Mouse (Mus musculus): Measurements from ENCODE around the gene Ift122.
A peak's percentile ranks its signal among the peaks of the same experiment; 100 is the strongest.
"Not testable (repeated sequence)": the region's sequence is repeated elsewhere in the genome, so short reads cannot be mapped to it uniquely, and the experiment has no call there.

Gene Ift122

DNA sequence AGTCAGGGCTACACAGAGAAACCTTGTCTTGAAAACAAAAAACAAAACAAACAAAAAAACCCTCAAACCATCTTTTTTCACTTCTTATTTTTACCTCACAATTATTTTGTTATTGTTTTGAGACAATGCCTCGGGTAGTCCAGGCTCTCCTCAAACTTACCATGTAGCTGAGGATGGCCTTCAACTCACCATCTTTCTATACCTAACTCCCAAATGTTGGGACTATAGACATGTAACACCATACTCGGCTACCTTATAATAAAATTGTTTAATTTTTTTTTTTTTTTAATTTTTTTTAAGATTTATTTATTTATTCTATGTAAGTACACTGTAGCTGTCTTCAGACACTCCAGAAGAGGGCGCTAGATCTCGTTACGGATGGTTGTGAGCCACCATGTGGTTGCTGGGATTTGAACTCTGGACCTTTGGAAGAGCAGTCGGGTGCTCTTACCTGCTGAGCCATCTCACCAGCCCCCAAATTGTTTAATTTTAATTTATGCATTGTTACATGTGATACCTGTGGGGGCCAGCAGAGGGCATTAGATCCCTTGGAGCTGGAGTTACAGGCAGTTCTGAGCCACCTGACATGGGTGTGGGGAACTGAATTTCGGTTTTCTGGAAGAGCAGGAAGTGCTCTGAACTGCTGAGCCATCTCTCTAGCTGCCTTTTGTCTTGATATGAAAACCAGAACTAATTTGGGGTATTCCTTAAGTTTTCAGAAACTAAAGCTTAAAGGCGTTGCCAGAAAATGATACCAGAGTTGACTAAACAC lies 6.4 kb upstream of the Ift122 start:
- peak; percentile 79 to 82 for DNase-seq

DNA sequence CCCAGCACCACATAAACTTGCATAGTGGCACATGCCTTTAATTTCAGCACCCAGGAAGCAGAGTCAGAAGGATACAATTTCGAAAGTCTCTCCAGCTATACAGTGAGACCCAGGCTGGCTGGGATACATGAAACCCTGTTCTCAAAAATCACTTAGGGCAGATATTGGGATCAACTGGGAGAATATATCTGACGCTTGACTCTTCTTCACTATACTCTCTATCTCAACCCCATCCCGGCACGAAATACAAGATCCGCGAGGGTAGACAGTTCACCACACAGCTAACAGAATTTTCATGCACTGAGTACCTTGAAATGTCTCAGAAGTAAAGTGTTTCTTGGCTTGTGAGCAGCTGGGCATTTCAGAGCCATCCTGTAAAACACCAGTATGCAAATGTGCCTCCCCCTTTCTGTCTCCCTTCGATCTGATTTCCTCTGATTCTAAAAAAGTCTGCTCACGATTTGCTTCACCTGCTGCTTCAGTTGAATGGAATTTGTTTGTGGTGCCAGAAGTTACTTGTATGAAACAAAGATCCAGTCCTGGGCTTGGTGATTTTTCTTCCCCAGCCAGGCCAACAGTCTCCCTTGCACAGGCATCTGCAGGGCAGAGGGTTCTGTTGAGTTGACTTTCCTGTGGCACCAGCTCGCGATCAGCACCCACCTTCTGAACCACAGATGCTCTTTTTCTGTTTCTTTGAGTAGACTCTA lies 4.5 kb upstream of the Ift122 start:
- no peak for DNase-seq

DNA sequence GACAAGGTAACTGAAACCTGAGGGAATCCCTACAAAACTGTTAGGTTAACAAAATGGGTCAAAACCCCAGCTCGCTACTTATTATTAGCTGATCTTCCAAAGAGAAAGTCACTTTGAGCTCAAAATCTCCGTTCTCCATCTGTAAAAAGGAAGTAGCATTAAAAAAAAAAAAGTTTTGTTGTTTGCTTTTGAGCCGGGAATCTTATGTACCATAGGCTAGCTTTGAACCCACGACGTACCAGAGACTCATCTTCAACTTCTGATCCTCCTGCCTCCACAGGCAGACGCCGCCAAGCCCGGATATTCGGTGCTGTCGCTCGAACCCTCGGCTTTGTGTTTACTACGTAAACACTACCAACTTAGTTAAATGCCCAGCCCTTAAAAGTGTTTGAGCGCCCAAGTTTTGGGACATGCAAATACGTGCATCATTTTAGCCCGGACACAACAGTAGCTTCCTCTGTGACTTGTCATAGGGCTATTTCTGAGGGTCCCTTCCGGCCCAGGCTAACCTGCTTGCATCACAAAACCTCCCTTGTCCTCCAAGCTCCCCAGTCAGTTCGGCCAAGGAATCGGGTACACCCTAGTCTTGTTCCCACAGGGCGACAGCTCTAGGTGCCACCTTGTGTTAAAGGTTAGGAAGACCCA lies 702 bp upstream of the Ift122 start:
- no peak for DNase-seq

DNA sequence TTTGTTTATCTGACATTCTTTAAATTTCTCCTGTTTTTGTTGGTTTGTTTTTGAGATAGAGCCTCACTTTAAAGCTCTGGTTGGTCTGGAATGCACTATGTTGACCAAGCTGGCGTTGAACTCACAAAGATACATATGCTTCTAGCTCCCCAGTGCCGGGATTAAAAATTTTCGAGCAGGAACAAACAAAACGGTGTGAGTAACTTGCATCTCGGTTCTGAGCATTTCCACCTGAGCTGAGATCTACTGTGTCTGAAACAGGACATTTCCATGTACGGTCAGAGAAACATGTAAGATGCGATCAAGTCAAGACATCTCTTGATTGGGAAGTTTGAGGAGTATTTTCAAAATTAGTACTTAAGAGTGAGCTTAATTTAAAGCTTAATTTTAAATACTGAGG lies 715 bp downstream of the Ift122 start:
- no peak for DNase-seq

DNA sequence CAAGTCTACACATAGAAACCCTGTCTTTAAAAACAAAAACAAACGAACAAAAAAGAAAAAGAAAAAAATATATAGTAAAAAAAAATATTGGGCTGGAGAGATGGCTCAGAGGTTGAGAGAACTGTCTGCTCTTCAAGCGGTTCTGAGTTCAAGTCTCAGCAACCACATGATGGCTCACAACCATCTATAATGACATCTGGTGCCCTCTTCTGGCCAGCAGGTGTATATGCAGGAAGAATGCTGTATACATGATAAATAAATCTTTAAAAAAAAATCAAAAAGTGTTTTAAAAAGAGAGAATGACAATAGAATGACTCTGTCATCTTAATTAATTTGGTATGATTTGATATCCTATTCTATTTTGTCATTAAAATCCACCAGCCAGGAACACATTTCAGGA lies 1.2 kb downstream of the Ift122 start:
- peak in 1 of 2 experiments; percentile 13 for DNase-seq

DNA sequence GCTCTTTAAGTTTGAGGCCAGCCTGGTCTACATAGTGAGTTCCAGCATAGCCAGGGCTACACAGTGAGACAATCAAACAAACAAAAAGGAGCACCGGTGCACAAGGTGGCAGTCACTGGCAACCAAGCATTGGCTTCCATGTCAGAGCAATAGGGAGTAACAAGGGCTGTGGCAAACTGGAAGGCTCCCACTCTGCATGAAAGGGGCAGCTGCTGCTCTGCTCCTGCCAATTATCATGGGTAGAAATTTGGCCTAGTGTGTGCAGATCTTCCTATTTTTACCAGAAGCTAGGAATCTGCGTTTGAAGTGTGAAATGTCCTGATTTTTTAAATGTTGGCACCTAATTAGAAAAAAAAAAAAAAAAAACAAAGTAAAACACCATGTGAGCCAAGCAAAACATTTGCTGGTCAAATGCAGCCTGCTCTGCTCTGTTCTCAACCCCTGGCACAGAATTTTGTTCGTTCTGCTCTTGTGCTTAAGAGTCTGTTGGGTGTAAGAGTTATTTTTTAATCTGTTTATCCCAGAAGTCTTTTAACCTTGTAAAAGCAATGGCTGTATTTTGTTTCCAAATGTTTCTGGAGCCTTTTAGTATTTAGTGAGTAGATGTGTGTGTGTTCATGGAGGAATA lies 2.6 kb downstream of the Ift122 start:
- DNase-seq, result no peak

DNA sequence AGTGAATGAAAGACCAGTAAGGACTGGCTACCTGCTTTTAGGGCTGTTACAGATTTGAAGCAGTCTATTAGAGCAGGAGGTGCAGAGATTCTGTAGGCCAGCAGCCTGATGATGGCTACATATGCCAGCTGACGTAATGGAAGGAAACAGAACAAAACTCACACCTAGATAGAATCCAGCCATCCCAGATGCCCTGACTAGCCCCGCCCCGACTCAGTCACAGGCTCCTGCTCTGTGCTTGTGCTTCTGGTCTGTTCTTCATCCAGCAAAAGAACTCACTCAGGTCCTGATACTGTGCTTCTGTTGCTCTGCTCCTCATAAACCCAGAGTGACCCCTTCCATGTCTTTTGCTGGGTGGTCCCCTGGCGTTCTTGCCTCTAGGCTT lies 3.1 kb downstream of the Ift122 start:
- DNase-seq, result no peak

DNA sequence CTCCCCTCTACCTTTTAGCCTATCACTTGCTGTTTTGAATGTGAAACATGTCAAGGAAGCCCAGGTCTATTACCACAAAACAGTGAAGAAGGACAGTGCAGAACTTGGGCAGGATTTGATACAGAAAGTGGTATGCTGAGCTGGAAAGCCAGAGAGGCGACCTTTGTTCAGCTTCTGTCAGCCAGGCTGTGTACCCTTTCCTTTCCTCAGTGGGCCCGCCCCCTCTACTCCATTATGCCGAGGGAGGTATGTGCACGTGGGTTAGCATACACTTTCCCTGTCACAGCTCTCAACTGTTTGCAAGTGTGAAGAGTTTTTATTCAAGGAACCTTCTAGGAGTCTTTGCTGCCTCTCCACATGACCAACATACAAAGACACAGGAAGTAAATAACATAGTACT lies 6.0 kb downstream of the Ift122 start:
- peak in 1 of 2 experiments; percentile 34 for DNase-seq

DNA sequence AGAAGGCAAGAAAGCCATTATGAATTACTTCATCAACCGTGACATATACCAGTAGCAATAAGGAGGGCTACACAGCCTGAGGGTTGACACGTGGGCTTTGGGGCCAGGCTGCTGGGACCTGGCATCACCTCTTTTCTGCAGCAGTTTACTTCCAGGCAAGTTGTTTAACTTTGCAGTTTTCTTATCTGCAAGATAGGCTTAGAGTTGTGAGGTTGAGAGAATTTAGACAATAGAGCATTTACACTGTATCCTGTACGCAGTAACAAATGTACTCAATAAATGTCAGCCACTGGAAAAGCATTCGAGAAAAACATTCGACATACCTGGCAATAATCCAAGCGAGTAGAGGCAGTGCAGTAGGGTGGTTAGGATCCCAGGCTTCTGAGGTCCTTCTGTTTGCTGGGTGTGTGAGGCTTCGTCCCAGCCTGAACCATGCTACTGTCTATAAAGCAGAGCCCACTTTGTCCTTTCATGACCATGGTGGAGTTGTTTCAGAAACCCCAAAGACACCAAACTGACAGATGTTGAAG lies 6.8 kb downstream of the Ift122 start:
- DNase-seq, result peak in 1 of 2 experiments; percentile 31

DNA sequence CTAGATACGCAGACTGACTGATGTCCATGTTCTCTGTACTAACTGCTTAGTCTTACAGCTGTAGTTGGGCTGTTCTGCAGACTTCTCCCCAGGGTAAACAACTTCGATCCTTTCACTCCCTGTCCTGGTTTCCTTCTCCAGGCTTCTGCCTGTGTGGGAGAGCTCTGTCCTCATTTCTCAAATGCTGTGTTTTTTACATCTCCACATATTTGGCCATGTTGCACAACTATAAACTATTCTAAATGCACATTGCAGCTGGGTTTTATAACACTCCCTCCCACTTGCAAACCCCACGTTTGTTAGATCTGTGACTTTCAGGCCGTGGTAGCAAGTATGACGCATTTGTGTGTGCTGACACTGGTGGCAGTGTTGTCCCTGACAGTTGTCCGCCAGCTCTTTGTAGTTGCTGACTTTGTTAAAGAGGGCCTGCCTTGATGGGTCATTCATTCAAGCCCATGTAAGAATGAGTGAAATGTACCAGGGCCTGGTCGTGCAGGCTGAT lies 10.1 kb downstream of the Ift122 start:
- peak; percentile 30 to 49 for DNase-seq

DNA sequence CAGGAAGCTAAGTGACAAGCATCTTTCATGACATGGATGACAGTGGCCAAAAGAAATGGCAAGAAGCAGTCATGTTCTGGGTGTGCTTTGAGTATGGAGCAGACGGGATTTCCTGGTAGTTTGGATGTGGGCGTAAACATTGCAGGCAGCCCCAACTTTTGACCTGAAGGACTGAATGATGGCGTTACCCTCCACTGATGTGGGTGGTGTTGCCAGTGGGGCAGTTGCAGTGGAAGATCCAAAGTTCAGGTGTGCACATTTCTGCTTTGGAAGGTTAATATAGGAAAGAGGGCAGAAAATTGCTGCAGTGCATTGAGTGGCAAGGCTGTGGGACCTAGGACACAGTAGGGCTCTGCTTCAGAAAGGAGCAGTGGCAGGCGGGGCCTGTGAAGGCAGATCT lies 12.0 kb downstream of the Ift122 start:
- DNase-seq, result no peak

DNA sequence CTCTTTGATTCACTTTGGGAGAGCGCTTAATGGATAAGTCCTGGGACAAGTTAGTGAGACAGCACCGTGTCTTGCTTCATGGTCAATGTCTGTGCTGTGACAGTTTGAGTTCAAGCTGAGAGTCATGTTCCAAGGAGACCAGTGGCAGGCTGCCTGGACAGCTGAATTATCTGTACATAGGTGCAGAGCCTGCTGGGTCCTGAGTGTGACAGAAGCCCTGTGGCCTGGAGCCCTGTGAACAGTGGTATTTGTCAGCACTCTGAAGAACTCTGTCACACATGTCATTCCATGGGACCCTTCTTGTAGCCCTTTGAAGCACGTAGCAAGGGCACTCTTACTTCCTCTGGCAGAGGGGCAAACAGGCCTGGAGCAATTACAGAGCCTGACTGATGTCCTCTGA lies 13.9 kb downstream of the Ift122 start:
- DNase-seq, result not testable (repeated sequence)

DNA sequence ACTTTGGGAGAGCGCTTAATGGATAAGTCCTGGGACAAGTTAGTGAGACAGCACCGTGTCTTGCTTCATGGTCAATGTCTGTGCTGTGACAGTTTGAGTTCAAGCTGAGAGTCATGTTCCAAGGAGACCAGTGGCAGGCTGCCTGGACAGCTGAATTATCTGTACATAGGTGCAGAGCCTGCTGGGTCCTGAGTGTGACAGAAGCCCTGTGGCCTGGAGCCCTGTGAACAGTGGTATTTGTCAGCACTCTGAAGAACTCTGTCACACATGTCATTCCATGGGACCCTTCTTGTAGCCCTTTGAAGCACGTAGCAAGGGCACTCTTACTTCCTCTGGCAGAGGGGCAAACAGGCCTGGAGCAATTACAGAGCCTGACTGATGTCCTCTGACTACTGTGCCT lies 18.0 kb downstream of the Ift122 start:
- DNase-seq, result not testable (repeated sequence)

DNA sequence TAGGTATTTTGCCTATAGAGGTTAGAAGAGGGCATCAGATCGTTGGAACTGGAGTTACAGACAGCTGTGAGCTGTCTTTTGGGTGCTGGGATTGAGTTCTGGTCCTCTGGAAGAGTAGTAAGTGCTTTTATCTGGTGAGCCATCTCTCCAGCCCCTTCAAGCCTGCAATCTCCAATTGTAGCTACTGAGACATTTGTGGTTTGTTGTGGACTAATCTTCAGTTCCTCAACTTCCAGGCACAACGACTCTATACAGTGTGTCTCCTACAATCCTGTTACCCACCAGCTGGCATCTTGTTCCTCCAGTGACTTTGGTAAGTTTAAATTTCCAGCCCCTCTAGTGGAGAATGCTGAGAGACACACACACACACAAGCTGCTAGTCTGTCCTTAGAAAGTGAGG lies 24.0 kb downstream of the Ift122 start:
- DNase-seq, result no peak

DNA sequence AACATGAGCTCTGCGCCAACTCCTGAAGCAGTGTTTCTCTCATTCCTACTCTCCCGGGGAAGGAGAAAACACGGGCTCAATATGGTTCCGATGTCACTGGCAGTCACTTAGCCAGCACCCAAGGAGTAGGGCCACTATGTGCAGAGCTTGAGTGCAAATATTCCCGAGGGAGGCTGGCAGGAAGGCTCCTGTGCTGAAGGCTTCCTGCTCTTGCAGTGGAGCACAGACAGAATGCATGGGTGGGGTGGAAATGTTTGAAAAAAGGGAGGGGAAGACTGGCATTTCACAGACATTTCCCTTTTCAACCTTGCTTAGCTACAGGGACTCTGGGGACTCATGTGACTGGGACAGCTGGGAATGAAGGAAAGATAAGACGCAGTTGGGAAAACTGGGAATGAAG lies 25.4 kb downstream of the Ift122 start:
- no peak for DNase-seq

DNA sequence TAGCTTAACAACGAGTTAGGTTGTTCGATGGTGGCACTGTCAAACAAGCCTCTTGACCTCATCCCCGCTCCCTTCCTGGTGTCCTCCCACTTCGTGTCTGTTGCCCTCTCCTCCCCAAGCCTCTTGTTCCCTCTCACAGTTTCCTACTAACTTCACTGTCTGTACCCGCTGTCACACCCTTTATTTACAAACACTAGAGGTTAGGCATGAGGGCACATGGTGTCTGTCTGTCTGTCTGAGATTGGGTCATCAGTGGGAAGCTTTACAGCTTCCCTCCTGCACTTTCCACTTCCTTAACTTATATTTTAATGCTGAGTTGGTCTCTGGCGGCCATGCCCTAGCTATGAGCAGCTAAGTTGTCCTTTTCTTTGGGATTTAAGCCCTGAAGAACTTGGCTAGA lies 26.5 kb downstream of the Ift122 start:
- no peak for DNase-seq

DNA sequence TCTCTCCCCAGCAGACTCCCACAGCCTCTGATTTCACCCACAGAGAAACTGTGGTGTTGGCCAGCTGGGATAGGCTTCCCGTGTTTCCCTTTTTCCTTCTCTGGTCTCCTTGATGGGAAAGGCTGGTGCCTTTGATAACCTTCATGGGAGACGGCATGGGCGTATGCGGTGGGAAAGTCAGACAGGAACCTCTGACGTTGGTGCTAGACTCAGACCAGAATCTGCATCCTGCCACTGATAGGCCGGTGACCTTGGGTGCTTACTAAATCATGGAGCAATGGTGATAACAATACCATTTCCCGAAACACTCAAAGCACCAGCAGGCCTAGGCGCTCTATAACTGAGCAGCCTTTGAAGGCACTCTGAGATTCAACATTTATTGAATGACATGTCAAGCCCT lies 27.5 kb downstream of the Ift122 start:
- no peak for DNase-seq

DNA sequence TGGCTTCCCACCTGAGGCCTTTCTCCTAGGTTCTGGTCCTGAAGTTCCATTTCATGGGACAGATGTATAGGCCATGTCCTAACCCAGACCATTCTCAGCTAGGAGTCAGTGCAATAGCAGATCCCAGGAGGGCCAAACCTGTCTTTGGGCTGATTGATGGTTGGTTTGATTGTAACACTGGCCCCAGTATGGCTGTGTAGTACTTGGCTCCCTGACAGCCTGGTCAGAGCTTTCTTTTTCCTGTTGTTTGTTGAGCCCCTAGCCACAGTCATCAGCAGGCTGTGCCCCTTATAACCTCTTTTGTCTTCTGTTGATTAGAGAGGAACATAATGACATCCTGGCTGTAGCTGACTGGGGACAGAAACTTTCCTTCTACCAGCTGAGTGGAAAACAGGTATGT lies 30.7 kb downstream of the Ift122 start:
- DNase-seq, result peak in 1 of 2 experiments; percentile 36

DNA sequence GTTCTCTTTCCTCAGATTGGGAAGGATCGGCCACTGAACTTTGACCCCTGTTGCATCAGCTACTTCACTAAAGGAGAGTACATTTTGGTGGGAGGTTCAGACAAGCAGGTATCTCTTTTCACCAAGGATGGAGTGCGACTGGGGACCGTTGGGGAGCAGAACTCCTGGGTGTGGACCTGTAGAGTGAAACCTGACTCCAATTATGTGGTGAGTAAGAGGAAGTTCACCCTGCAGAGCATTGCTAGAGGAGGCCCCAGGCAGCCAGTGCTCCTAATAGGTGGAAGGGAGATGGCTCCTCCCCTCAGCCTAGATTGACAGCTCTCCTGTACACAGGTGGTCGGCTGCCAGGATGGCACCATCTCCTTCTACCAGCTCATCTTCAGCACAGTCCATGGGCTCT lies 33.6 kb downstream of the Ift122 start:
- DNase-seq, result no peak

DNA sequence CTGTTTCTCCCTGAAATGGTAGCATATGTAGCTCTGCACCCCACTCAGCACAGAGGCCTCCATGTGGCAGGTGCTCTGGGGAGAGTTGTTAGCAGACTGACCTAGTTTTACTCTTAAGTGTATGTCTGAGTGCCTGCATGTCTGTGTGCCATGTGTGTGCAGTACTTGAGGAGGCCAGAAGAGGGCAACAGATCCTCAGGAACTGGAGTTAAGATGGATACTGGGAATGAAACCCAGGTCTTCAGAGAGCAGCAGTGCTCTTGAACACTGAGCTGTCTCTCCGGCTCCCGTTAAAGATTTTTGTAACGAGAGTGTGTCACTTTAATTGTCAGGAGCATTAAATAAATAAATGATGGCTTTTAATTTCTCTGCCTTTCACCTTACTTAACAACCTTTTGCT lies 35.0 kb downstream of the Ift122 start:
- DNase-seq, result peak; percentile 61 to 62

DNA sequence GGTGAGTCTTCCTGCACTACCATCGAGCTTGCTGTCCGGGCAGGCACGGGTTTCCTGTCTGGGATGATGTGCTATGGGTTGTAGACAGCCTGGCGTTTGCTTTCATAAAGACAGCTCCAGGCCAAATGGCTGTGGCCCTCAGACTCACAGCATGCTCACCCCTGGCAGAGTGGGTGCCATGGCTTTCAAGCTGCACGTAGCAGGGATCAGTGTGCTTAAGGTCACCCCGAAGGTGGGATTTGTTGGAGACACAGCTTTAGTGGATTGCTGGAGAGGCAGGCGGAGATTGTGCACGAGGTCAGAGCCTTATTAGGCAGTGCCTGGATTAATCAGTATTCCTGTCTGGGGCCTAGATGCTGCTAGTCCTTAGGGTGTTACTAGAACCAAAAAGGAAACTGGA lies 37.3 kb downstream of the Ift122 start:
- DNase-seq, result no peak

DNA sequence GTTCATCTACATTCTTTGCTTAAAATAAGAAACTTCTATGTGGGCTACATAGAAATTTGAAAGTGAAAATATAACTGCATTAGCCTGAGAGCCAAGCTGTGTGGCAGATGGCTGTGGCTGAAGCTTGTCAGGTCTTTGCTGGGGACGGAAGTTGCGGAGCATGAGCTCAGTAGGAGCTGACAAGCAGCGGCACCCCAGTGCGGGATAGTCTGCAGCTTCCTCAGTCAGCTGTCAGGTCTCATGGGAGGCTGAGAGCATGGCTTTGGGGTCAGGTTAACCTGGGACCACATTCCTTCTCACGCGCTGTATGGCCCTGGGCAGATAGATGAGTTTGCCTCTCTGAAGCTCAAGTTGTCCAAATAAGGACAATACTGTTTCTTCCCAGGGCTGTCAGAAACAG lies 37.8 kb downstream of the Ift122 start:
- no peak for DNase-seq

DNA sequence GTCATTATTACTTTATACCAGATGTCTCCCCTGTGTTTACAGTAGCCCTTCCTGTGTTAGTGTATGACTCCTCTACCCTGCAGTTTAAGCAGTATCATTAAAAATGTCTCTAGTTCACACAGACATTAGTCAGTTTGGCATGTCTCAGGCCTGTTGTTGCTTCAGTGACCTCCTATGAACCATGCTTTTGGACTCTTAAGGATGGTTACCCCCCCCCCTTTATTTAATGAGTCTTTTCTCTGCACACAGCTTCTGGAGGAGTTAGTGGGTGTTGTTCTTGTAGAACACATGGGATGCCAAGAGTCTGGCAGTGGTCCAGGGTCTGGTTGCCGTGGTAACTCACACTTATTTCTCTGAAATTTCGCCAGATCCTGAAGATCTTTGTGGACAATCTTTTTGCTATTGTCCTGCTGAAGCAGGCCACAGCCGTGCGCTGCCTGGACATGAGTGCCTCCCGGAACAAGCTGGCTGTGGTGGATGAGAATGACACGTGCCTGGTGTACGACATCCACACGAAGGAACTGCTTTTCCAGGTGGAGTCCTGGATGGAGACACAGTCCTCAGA lies 38.3 kb downstream of the Ift122 start:
- peak; percentile 82 to 88 for DNase-seq

Measured in kidney, postnatal 4 days (tissue).